In genomic region chr17:25874148-25874720, GRCm38 (mm10) we compare ENCODE assay signal across 8 mouse cellular contexts. TPM values are rescaled to one million over a fixed set of nuclear protein-coding genes. Genes with fewer than 3 reads are reported as not detected.
A peak's percentile ranks its signal among the peaks of the same experiment; 100 is the strongest.
DNase-seq lines count a peak whose midpoint lies in the region; ATAC-seq and TF ChIP-seq lines count a peak whose summit lies in the region.

No protein-coding gene starts in this region.

- H3K79me2 ChIP-seq in C2C12 (ENCODE audit: control insufficient read depth, insufficient read depth): peaks cover 8% of the 10 kb centered on the region

- peak overlapping the region; percentile 67 for H3ac ChIP-seq in C2C12 (ENCODE audit: control insufficient read depth, insufficient read length, low read depth)

- intact Hi-C loops in left cerebral cortex, postnatal 14 days (cut with DNase I): no loop called here

- peak overlapping the region; percentile 89 for H3K4me2 ChIP-seq in forebrain, embryonic 13.5 days
- H3K4me2 ChIP-seq in liver, embryonic 13.5 days: peak overlapping the region; percentile 93

- peak; percentile 57 for DNase-seq in cerebellum, adult 9-11 months
- no peak for DNase-seq in liver, embryonic 13.5 days
- no peak for DNase-seq in left cerebral cortex, postnatal 14 days (ENCODE audit: low spot score in 2 of 2)
- DNase-seq in right cerebral cortex, postnatal 14 days: no peak
- DNase-seq in left cerebral cortex, adult 9 months (ENCODE audit: low spot score in 2 of 2): no peak

- 3% methylated on average over 14 of the region's 14 CpGs for WGBS in forebrain, embryonic 13.5 days
- WGBS in liver, embryonic 13.5 days (ENCODE audit: insufficient replicate concordance): 10% methylated on average over 14 of the region's 14 CpGs

- H3K27me3 ChIP-seq in C2C12 (ENCODE audit: control insufficient read depth, insufficient read depth, insufficient read length): no peaks in the 10 kb centered on the region
- H3K27me3 ChIP-seq in forebrain, embryonic 13.5 days: no peaks in the 10 kb centered on the region
- no peaks in the 10 kb centered on the region for H3K27me3 ChIP-seq in liver, embryonic 13.5 days

- TF ChIP-seq CTCF in C2C12 (IDR thresholded peaks at IDR 0.05; ENCODE audit: control insufficient read depth, insufficient read depth, insufficient read length): no peak

- peaks cover 4% of the 10 kb centered on the region for H3K36me3 ChIP-seq in C2C12 (ENCODE audit: control insufficient read depth, insufficient read depth)
- H3K36me3 ChIP-seq in forebrain, embryonic 13.5 days (ENCODE audit: poor library complexity, severe bottlenecking): peaks cover 18% of the 10 kb centered on the region
- peaks cover 17% of the 10 kb centered on the region for H3K36me3 ChIP-seq in liver, embryonic 13.5 days

- peak overlapping the region; percentile 67 for H3K9ac ChIP-seq in forebrain, embryonic 13.5 days
- peak overlapping the region; percentile 83 for H3K9ac ChIP-seq in liver, embryonic 13.5 days

- peak overlapping the region; percentile 82 for H3K27ac ChIP-seq in forebrain, embryonic 13.5 days
- peak overlapping the region; percentile 91 for H3K27ac ChIP-seq in liver, embryonic 13.5 days

- H3K79me3 ChIP-seq in C2C12 (ENCODE audit: low read depth): no peaks in the 10 kb centered on the region

- H3K9me3 ChIP-seq in forebrain, embryonic 13.5 days (replicated peaks): no peaks in the 10 kb centered on the region
- no peaks in the 10 kb centered on the region for H3K9me3 ChIP-seq in liver, embryonic 13.5 days (replicated peaks)

- no peak for ATAC-seq in cerebellum, adult (ENCODE audit: insufficient number of reproducible peaks, low FRiP score, low TSS enrichment)
- ATAC-seq in forebrain, embryonic 13.5 days: no peak
- ATAC-seq in liver, embryonic 13.5 days (ENCODE audit: low read depth): no peak

- peak overlapping the region; percentile 53 for H3K4me3 ChIP-seq in C2C12 (ENCODE audit: insufficient read depth, poor library complexity, severe bottlenecking)
- H3K4me3 ChIP-seq in forebrain, embryonic 13.5 days: peak overlapping the region; percentile 68
- peak overlapping the region; percentile 84 for H3K4me3 ChIP-seq in liver, embryonic 13.5 days (replicated peaks)

- peaks cover 22% of the 10 kb centered on the region for H3K4me1 ChIP-seq in forebrain, embryonic 13.5 days
- peaks cover 38% of the 10 kb centered on the region for H3K4me1 ChIP-seq in liver, embryonic 13.5 days (replicated peaks)

TF ChIP-seq in C2C12, 6 proteins besides CTCF, POLR2A, EP300 and RAD21:
- TF ChIP-seq MYOG (IDR thresholded peaks at IDR 0.05; ENCODE audit: control insufficient read depth, extremely low read depth, insufficient read length) (no peak), MAX (IDR thresholded peaks at IDR 0.05) (no peak), MYOD1 (IDR thresholded peaks at IDR 0.05; ENCODE audit: control insufficient read depth, insufficient read length, low read depth) (no peak), CEBPB (IDR thresholded peaks at IDR 0.05; ENCODE audit: low read depth) (no peak), FOSL1 (IDR thresholded peaks at IDR 0.05; ENCODE audit: insufficient read depth, low read length, poor library complexity, severe bottlenecking) (no peak), USF1 (IDR thresholded peaks at IDR 0.05; ENCODE audit: low read depth) (no peak)
TF ChIP-seq in C2C12: peak in this region for 0.

RNA-seq across cellular contexts. Expression of gene Mettl26, which starts 0.6 kb away (rescaled TPM):
- 25.0 TPM for polyA plus RNA-seq in C2C12 (2012; fragmentation: generic; extraction: Trizol)
- polyA plus RNA-seq in forebrain, embryonic 13.5 days (2015; fragmentation: Nextera tagmentation; extraction: Ambion mirVana): 62.5 and 67.1 TPM in 2 replicates
- polyA plus RNA-seq in liver, embryonic 13.5 days (2015; fragmentation: Nextera tagmentation; extraction: Ambion mirVana): 43.9 and 46.9 TPM in 2 replicates
- total RNA-seq in left cerebral cortex, postnatal 14 days (2021): 10 to 100 TPM; 37.6 to 40.3 TPM

RNA-seq across cellular contexts. Expression of gene Mcrip2, which starts 5.7 kb away (rescaled TPM):
- polyA plus RNA-seq in C2C12 (2012; fragmentation: generic; extraction: Trizol): 36.3 TPM
- polyA plus RNA-seq in forebrain, embryonic 13.5 days (2015; fragmentation: Nextera tagmentation; extraction: Ambion mirVana): 12.9 and 13.6 TPM in 2 replicates
- 62.1 and 66.2 TPM in 2 replicates for polyA plus RNA-seq in liver, embryonic 13.5 days (2015; fragmentation: Nextera tagmentation; extraction: Ambion mirVana)
- total RNA-seq in left cerebral cortex, postnatal 14 days (2021): 10 to 100 TPM; 25.5 to 31.6 TPM

RNA-seq across cellular contexts. Expression of gene Wfikkn1, which starts 6.4 kb away (rescaled TPM):
- polyA plus RNA-seq in C2C12 (2012; fragmentation: generic; extraction: Trizol): 0.34 TPM
- polyA plus RNA-seq in forebrain, embryonic 13.5 days (2015; fragmentation: Nextera tagmentation; extraction: Ambion mirVana): 0.76 and 0.77 TPM in 2 replicates
- 0.65 and 1.00 TPM in 2 replicates for polyA plus RNA-seq in liver, embryonic 13.5 days (2015; fragmentation: Nextera tagmentation; extraction: Ambion mirVana)
- total RNA-seq in left cerebral cortex, postnatal 14 days (2021): 1 to 10 TPM; 1.1 to 1.8 TPM

RNA-seq across cellular contexts. Expression of gene Wdr90, which starts 12.9 kb away (rescaled TPM):
- polyA plus RNA-seq in C2C12 (2012; fragmentation: generic; extraction: Trizol): 16.7 TPM
- polyA plus RNA-seq in forebrain, embryonic 13.5 days (2015; fragmentation: Nextera tagmentation; extraction: Ambion mirVana): 24.9 and 28.5 TPM in 2 replicates
- 10.2 and 12.5 TPM in 2 replicates for polyA plus RNA-seq in liver, embryonic 13.5 days (2015; fragmentation: Nextera tagmentation; extraction: Ambion mirVana)
- total RNA-seq in left cerebral cortex, postnatal 14 days (2021): 10 to 100 TPM; 34.2 to 37.9 TPM

RNA-seq across cellular contexts. Expression of gene Rhot2, which starts 29.6 kb away (rescaled TPM):
- 33.9 TPM for polyA plus RNA-seq in C2C12 (2012; fragmentation: generic; extraction: Trizol)
- 16.2 and 17.6 TPM in 2 replicates for polyA plus RNA-seq in forebrain, embryonic 13.5 days (2015; fragmentation: Nextera tagmentation; extraction: Ambion mirVana)
- polyA plus RNA-seq in liver, embryonic 13.5 days (2015; fragmentation: Nextera tagmentation; extraction: Ambion mirVana): 12.8 and 13.5 TPM in 2 replicates
- 10 to 100 TPM; 81.9 to 84.9 TPM for total RNA-seq in left cerebral cortex, postnatal 14 days (2021)
